Mouse (Mus musculus) granulocyte monocyte progenitor cell, adult 5-6 weeks (primary cell): ENCODE data around the gene Il6ra. TPM values are rescaled to one million over a fixed set of nuclear protein-coding genes. Genes with fewer than 3 reads are reported as not detected.
A peak's percentile ranks its signal among the peaks of the same experiment; 100 is the strongest.

Experiments used
- ATAC-seq: replicated peaks from 2 replicates; pipeline ENCODE4 v1.8.0; 2016; ENCODE audit warnings: mild to moderate bottlenecking, moderate TSS enrichment, inconsistent platforms; ENCODE audit not compliant: poor library complexity, severe bottlenecking
- total RNA-seq, 2 experiments: library from RNA; stranded (forward) in 1 of 2; stranded (reverse) in 1 of 2; fragments of 200-712, 200-1000 nt in 1 of 2; fragments of >200 nt in 1 of 2; fragmentation: Nextera tagmentation in 1 of 2; gene quantifications; 2 replicates each; pipeline ENCODE4 v1.2.3; 2014 to 2017

Gene Il6ra
- total RNA-seq, 2 experiments from 2014 or later, result 20.8 to 36.8 TPM

- ATAC-seq, result no peak
Observed at GRCm38 (mm10) chr3:89859936-89860335, 53.1 kb downstream of the Il6ra start.

DNA sequence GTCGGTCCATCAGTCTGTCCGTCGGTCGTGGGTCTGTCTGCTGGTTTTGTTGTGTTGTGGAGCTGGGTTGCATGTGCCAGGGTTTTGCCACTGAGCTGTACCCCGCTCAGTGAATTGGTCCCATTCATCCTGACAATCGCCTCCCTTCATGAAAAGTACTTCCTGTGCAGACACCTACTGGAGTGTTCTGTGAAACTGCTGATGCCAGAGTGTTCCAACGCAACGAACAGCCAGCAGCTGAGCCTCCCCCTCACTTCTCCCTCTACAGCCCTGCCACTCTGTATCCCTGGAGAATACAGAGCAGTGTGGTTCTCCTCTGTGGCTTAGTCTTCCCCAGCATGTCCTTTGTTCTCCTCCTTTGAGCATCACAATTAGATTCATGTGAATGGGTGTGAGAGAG, 54.1 kb downstream of the Il6ra start:
- ATAC-seq, result no peak

DNA sequence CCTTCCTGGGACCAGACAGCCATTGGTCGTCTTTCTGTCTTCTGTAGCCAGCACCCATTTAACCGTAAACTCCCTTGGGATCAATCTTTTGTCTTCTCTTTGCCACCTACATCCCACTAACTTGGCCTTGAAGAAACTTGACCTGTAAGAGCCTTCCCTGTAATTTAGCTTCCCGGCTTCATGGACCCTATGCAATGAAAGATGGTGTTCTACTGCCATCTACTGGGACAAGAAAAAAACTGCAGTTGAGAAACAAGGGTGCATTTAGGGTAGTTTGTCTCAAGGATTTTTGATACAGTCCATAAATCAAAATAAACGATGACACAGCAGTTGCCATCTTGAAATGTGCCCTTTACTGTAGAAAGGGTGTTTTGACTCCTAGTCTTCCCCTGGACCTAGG, 54.9 kb downstream of the Il6ra start:
- peak; percentile 45 for ATAC-seq

- no peak for ATAC-seq
Observed at GRCm38 (mm10) chr3:89857353-89857752, 55.6 kb downstream of the Il6ra start.

GRCm38 (mm10) chr3:89853752-89854151, 59.2 kb downstream of the Il6ra start:
- no peak for ATAC-seq

DNA sequence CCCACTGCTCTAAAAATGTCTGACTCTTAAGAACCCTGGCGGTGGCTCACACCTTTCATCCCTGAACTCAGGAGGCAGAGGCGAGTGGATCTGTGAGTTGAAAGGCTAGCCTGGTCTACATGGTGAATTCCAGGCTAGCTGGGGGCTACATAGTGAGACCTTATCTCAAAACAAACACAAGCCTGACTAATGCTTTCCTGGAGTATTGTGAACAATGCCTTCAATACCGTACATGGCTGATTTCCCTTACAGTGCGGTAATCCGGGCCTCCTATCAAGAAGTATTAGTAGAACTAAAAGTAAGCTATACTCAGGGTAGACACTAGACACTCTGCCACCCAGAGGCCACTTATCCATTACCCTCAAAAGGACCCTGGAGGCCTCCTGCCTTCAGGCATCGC, 64.9 kb downstream of the Il6ra start:
- no peak for ATAC-seq

GRCm38 (mm10) chr3:89847596-89847995, 65.4 kb downstream of the Il6ra start:
- peak; percentile 64 for ATAC-seq

- ATAC-seq, result no peak
Observed at GRCm38 (mm10) chr3:89847126-89847525, 65.9 kb downstream of the Il6ra start.

DNA sequence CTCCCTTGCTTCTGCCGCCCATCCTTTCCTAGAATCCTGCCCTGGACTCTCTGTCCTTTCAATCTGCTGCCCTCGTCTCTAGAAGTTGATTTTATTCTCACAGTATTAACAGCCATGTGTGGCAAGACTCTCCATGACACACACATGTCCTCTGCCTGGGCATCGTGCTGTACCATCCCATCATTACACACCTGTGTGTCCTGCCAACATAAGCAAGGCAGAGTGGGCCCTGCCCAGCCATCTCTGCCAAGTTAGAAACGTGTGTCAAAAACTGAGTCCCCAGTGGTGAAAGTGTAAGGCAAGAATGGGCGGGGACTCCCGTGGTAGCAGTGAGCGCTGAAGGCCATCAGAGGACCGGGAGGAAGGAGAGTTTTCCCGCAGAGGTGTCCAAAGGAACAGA, 67.2 kb downstream of the Il6ra start:
- ATAC-seq, result no peak

GRCm38 (mm10) chr3:89843148-89843547, 69.8 kb downstream of the Il6ra start:
- ATAC-seq, result peak; percentile 96

- ATAC-seq, result peak; percentile 47; the same call in 1 of the 2 replicates
Observed at GRCm38 (mm10) chr3:89842258-89842657, 70.7 kb downstream of the Il6ra start.

DNA sequence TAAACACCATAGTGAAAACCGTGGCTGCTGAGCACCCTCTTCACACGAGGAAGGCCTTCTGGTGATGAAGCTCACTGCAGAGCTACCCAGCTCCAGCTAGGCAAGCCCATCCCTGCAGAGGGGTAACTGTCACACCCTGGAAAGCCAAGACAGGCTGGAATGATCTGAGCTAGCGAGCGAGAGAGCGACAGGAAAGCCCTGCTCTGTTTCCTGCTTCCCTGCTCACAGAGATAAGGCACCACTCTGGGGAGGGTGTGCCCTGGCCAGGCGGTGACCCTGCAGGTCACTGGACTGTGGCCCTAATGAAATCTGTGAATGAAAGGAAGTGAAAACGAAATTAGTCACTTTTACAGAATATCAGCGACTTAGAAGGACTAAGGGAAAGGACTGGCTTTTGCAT, 77.6 kb downstream of the Il6ra start:
- ATAC-seq, result peak; percentile 37; the same call in 1 of the 2 replicates

DNA sequence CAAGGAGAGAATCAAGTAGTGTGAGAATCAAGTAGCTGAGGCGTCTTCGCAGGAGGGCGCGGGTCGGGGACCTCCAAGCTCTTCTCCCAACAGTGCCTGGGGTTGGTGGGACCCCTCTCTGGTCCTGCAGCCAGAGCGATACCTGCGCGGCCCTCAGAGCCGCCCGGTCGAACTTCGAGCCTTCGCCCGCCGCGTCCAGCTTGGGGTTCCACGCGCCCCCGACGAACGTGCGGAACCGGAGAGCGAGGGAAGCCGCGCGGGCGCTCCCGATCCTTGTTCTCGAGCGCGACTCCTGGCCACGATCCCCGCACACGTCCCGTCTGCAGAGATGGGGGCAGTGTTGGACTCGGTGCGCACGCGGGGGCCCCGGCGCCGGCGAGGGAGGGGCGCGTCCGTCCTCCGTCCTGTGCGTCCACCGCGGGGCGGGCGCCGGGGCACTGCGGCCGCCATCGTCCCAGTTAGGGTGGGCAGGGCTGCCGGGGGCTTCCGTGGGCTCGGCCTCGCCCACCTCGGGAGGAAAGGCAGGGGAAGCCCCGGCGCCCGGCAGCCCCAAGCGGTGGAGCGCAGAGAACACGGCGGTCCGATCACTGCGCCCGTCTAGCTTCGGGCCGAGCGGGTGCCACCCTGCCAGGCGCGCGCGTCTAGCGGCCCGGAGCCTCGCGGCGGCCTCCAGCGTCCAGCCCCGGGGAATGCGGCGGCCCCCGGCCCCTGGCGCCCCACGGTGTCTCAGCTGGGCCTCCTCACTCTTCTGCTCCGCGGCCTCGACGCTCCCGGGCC, 82.0 kb downstream of the Il6ra start, which contains the start of gene She:
Gene She, plus strand, starts transcription at position 556 of the 777 bp plus-strand sequence.
- no peak; the same call in 1 of the 2 replicates for ATAC-seq

GRCm38 (mm10) chr3:89826295-89826694, 86.7 kb downstream of the Il6ra start:
- no peak for ATAC-seq

GRCm38 (mm10) chr3:89823594-89823993, 89.4 kb downstream of the Il6ra start:
- no peak for ATAC-seq

GRCm38 (mm10) chr3:89821548-89822480, 91.2 kb downstream of the Il6ra start:
- no peak for ATAC-seq

DNA sequence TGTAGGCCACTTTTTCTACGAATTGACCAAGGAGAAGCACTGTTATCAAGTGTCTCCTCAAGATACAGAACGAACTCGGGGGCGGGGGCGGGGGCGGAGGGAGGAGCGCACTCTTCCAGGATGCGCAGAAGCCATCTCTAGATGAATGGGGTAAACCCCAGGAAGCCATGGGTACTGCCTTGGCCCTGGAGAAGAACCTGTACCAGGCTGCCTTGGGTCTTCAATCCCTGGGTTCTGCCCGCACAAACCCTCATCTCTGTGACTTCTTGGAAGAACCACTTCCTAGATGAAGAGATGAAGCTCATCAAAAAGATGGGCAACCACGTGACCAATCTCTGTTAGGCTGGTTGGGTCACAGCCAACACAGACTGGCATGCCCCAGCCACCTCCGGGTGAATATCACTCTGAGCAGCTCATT, 91.9 kb downstream of the Il6ra start:
- no peak for ATAC-seq

DNA sequence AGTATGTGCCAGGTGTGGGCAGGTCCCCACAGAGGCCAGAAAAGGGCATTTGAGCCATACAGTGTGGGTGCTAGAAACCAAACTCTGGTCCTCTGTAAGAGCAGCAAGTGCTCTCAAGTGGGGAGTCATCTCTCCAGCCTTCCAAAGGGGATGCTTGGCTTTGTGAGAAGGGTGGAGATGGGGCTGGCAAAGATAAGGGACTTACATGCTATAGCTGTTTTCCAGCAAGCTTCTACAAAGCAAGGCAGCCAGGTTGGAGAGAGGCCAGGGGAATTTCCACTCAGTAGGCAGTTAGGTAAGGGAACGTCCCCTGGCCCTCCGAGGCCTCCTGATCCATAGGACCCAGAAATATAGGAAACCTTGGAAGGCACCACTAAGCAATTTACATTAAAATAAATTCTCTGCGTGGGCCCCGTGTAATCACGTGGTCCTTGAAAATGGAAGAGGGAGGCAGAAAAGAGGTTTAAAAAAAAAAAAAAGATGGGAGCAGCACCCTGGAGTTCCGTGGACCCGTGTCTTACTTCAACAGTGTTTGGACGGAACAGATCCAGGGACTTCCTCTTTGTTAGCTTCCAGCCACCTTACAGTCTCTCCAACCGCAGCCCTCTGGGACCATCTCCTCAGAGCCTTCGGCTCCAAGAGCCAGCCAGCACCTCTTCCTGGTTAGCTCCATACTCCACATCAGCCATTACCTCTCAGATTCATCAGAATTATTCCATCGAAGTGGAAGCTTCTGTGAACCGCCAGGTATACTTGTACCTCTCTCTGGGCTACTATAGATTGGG, 92.5 kb downstream of the Il6ra start:
- ATAC-seq, result no peak

DNA sequence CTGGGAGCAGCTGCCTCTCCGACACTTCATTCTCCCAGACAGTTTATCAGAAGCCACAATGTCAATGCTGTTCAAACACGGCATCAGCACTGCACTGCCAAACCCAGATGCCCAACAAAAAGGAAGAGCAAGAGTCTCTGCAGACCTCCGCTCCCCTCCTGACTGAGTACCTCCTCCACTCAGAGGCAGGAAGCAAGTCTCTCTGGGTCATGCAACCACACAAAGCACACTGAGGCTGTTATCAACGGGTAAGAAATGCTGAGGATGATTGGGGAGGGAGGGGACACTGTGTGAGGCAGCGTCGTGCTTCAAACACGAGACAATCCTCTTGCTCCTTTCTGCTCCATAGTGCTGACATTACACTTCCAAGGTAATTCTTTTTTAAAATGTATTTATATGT, 93.1 kb downstream of the Il6ra start:
- no peak for ATAC-seq

DNA sequence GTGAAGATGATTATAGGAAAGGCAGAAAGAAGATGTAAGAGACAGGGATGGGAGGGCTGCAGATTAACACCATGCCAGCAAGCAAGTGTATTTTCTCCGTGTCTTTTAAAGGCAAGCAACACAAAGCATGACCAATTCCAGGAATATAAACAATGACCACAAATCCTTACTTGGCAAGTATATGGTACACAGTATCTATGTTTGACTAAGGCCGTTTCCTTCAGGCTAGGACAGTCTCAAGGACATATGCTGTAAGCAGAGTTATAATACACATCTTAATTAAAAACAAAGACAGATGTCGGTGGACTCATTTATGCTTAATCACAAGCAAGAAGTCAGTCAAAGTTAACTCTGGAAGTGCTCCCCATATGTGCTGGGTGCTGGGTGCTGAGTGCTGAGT, 94.4 kb downstream of the Il6ra start:
- ATAC-seq, result no peak
